Mouse (Mus musculus) G1E (cell line): ENCODE results near the gene Dido1.

Experiments
- CTCF ChIP-seq: IDR thresholded peaks from 2 replicates; pipeline ENCODE4 v1.5.1; 2012; ENCODE audit warnings: low read depth, low read length, inconsistent platforms, mixed read lengths
- GATA1 ChIP-seq: IDR thresholded peaks from 2 replicates; pipeline ENCODE4 v1.6.1; 2012; ENCODE audit warnings: borderline replicate concordance, low read length, inconsistent platforms, mixed read lengths
- POLR2AphosphoS5 ChIP-seq: IDR thresholded peaks from 2 replicates; pipeline ENCODE4 v1.6.1; 2012; ENCODE audit warnings: low read depth, low read length, inconsistent platforms; ENCODE audit not compliant: insufficient replicate concordance
- TAL1 ChIP-seq: conservative IDR thresholded peaks from 2 replicates; pipeline ENCODE4 v1.6.1; 2012; ENCODE audit warnings: low read depth, low read length, inconsistent platforms, mixed read lengths

- no peak for TF ChIP-seq CTCF
- no peak for TF ChIP-seq GATA1
- TF ChIP-seq POLR2AphosphoS5, result no peak
- TF ChIP-seq TAL1, result no peak
Observed at GRCm38 (mm10) chr2:180731036-180731435, 21.2 kb upstream of the Dido1 start.
